Mouse (Mus musculus) limb, embryonic 13.5 days (tissue): ENCODE measurements around the gene Esrrg. TPM values are rescaled to one million over a fixed set of nuclear protein-coding genes. Genes with fewer than 3 reads are reported as not detected.
A peak's percentile ranks its signal among the peaks of the same experiment; 100 is the strongest.

Experiments
- ATAC-seq: fragments of 200-750 bp; cut with Nextera tagmentation; 2 replicates; pipeline ENCODE4 v1.8.0; 2017; ENCODE audit warnings: low read depth, moderate number of reproducible peaks, moderate TSS enrichment; ENCODE audit not compliant: low FRiP score
- H3K27ac ChIP-seq: fragments of 300-500 bp; sonication (generic); 2 replicates; pipeline ENCODE4 v1.5.1; 2015; ENCODE audit warnings: inconsistent platforms, mild to moderate bottlenecking, moderate library complexity
- H3K27me3 ChIP-seq: fragments of 300-500 bp; sonication (generic); 2 replicates; pipeline ENCODE4 v1.6.1; 2015; ENCODE audit warnings: mild to moderate bottlenecking, inconsistent platforms
- H3K36me3 ChIP-seq: fragments of 300-500 bp; sonication (generic); 2 replicates; pipeline ENCODE4 v1.6.1; 2015; ENCODE audit warnings: inconsistent platforms, mild to moderate bottlenecking, moderate library complexity
- H3K4me1 ChIP-seq: fragments of 300-500 bp; sonication (generic); 2 replicates; pipeline ENCODE4 v1.6.1; 2015; ENCODE audit warnings: inconsistent platforms
- H3K4me2 ChIP-seq: fragments of 300-500 bp; sonication (generic); replicated peaks from 2 replicates; pipeline ENCODE4 v1.6.1; 2015; ENCODE audit warnings: inconsistent platforms, mild to moderate bottlenecking, moderate library complexity
- H3K4me3 ChIP-seq: fragments of 300-500 bp; sonication (generic); 2 replicates; pipeline ENCODE4 v1.5.1; 2015; ENCODE audit warnings: moderate library complexity, mild to moderate bottlenecking, inconsistent platforms
- H3K9ac ChIP-seq: fragments of 300-500 bp; sonication (generic); 2 replicates; pipeline ENCODE4 v1.6.1; 2015; ENCODE audit warnings: mild to moderate bottlenecking, inconsistent platforms
- H3K9me3 ChIP-seq: fragments of 300-500 bp; sonication (generic); 2 replicates; pipeline ENCODE4 v1.6.1; 2016; ENCODE audit warnings: inconsistent platforms
- WGBS: fragments of 180-500 bp; shearing (Covaris S2); methylation state at CpG from one replicate; pipeline ENCODE4 v1.1.7; 2015; 5-methylcytosine and 5-hydroxymethylcytosine counted together
- polyA plus RNA-seq: library from polyadenylated mRNA; unstranded; fragments of >200 nt; fragmentation: Nextera tagmentation; extraction: Ambion mirVana; gene quantifications from 2 replicates; pipeline ENCODE4 v1.2.1, GENCODE M21; 2015

The Esrrg gene
- polyA plus RNA-seq, result 3.1 TPM in 2 replicates

GRCm38 (mm10) chr1:187608261-187608921 is at the start of gene Esrrg:
TSS of gene Esrrg (plus strand) at chr1:187608791.
- no peak for ATAC-seq
- 2% methylated on average over 21 of the region's 21 CpGs for WGBS
- Histone ChIP-seq H3K4me2 (peak within 1 kb of the TSS; percentile 89), H3K36me3 (no peaks in the 10 kb centered on the region), H3K9ac (peak within 1 kb of the TSS; percentile 59), H3K4me1 (peaks cover 54% of the 10 kb centered on the region), H3K27ac (no peak within 1 kb of the TSS), H3K27me3 (peaks cover 92% of the 10 kb centered on the region), H3K9me3 (no peaks in the 10 kb centered on the region), H3K4me3 (peak within 1 kb of the TSS; percentile 49)

GRCm38 (mm10) chr1:187583982-187584381 is 24.6 kb upstream of the Esrrg start:
- Histone ChIP-seq H3K27me3 (no peaks in the 10 kb centered on the region), H3K4me1 (0 out of 2 replicates have a peak, but pooled peaks cover 2% of the 10 kb centered on the region), H3K9me3 (no peaks in the 10 kb centered on the region), H3K4me2 (no peak overlapping the region), H3K4me3 (no peak overlapping the region), H3K9ac (no peak overlapping the region), H3K36me3 (no peaks in the 10 kb centered on the region), H3K27ac (no peak overlapping the region)
- ATAC-seq, result no peak

GRCm38 (mm10) chr1:187586541-187587075 is 22.0 kb upstream of the Esrrg start:
- Histone ChIP-seq H3K27ac (no peak overlapping the region), H3K9me3 (no peaks in the 10 kb centered on the region), H3K27me3 (no peaks in the 10 kb centered on the region), H3K9ac (no peak overlapping the region), H3K4me3 (no peak overlapping the region), H3K4me2 (no peak overlapping the region), H3K4me1 (0 out of 2 replicates have a peak, but pooled peaks cover 2% of the 10 kb centered on the region), H3K36me3 (no peaks in the 10 kb centered on the region)
- ATAC-seq, result no peak
- 74% methylated on average over 8 of the region's 8 CpGs for WGBS

- 47% methylated on average over 2 of the region's 2 CpGs for WGBS
- no peak overlapping the region for H3K4me3 ChIP-seq
- H3K27me3 ChIP-seq, result peaks cover 64% of the 10 kb centered on the region
- H3K4me1 ChIP-seq, result peaks cover 33% of the 10 kb centered on the region
- no peak overlapping the region for H3K4me2 ChIP-seq
- ATAC-seq, result no peak
- H3K9ac ChIP-seq, result no peak overlapping the region
- H3K27ac ChIP-seq, result no peak overlapping the region
- no peaks in the 10 kb centered on the region for H3K36me3 ChIP-seq
- peaks cover 5% of the 10 kb centered on the region; the same call in 1 of the 2 replicates for H3K9me3 ChIP-seq
These were observed 5.6 kb upstream of the Esrrg start for GRCm38 (mm10) chr1:187602942-187603341.

- Histone ChIP-seq H3K4me1 (peaks cover 44% of the 10 kb centered on the region), H3K36me3 (no peaks in the 10 kb centered on the region), H3K9ac (no peak overlapping the region), H3K4me2 (peak overlapping the region; percentile 61), H3K4me3 (peak overlapping the region; percentile 31; the same call in 1 of the 2 replicates), H3K27ac (no peak overlapping the region), H3K27me3 (peaks cover 75% of the 10 kb centered on the region), H3K9me3 (peaks cover 5% of the 10 kb centered on the region; the same call in 1 of the 2 replicates)
- 4% methylated on average over 11 of the region's 11 CpGs for WGBS
- no peak; the same call in 1 of the 2 replicates for ATAC-seq
These were observed 4.5 kb upstream of the Esrrg start for GRCm38 (mm10) chr1:187604063-187604484.

- Histone ChIP-seq H3K36me3 (no peaks in the 10 kb centered on the region), H3K9ac (no peak overlapping the region), H3K4me2 (peak overlapping the region; percentile 61), H3K27me3 (peaks cover 82% of the 10 kb centered on the region), H3K4me3 (peak overlapping the region; percentile 31), H3K9me3 (peaks cover 5% of the 10 kb centered on the region; the same call in 1 of the 2 replicates), H3K27ac (no peak overlapping the region), H3K4me1 (peaks cover 51% of the 10 kb centered on the region)
- ATAC-seq, result no peak
- 4% methylated on average over 24 of the region's 24 CpGs for WGBS
These were observed 3.8 kb upstream of the Esrrg start for GRCm38 (mm10) chr1:187604691-187605310.

- 1% methylated on average over 32 of the region's 32 CpGs for WGBS
These were observed 3.0 kb upstream of the Esrrg start for GRCm38 (mm10) chr1:187605391-187606270.

GRCm38 (mm10) chr1:187606271-187607040 is 2.1 kb upstream of the Esrrg start:
- no peak for ATAC-seq
- Histone ChIP-seq H3K27me3 (peaks cover 98% of the 10 kb centered on the region), H3K9me3 (no peaks in the 10 kb centered on the region), H3K36me3 (no peaks in the 10 kb centered on the region), H3K4me3 (no peak overlapping the region), H3K27ac (no peak overlapping the region), H3K4me2 (0 out of 2 replicates have a peak overlapping the region, but pooled peaks have one; percentile 11), H3K9ac (no peak overlapping the region), H3K4me1 (peaks cover 54% of the 10 kb centered on the region)
- 3% methylated on average over 23 of the region's 23 CpGs for WGBS

More at GRCm38 (mm10) chr1:187605391-187606270, 3.0 kb upstream of the Esrrg start:
- Histone ChIP-seq H3K4me2 (peak overlapping the region; percentile 61), H3K4me1 (peaks cover 54% of the 10 kb centered on the region), H3K9me3 (peaks cover 5% of the 10 kb centered on the region; the same call in 1 of the 2 replicates), H3K27ac (no peak overlapping the region), H3K9ac (no peak overlapping the region), H3K4me3 (peak overlapping the region; percentile 31), H3K27me3 (peaks cover 91% of the 10 kb centered on the region), H3K36me3 (no peaks in the 10 kb centered on the region)
- no peak for ATAC-seq

- H3K9me3 ChIP-seq, result no peaks in the 10 kb centered on the region
- H3K4me3 ChIP-seq, result peak overlapping the region; percentile 7; the same call in 1 of the 2 replicates
- no peak overlapping the region for H3K27ac ChIP-seq
- peaks cover 100% of the 10 kb centered on the region for H3K27me3 ChIP-seq
- no peak overlapping the region for H3K9ac ChIP-seq
- WGBS, result 1% methylated on average over 46 of the region's 47 CpGs
- no peaks in the 10 kb centered on the region for H3K36me3 ChIP-seq
- peak overlapping the region; percentile 89; the same call in 1 of the 2 replicates for H3K4me2 ChIP-seq
- peaks cover 54% of the 10 kb centered on the region for H3K4me1 ChIP-seq
- no peak for ATAC-seq
These were observed 1.2 kb upstream of the Esrrg start for GRCm38 (mm10) chr1:187607065-187608047.
